Mouse (Mus musculus) cerebellum, postnatal 4 days (tissue): ENCODE measurements around the gene Gosr1.
"Not testable (repeated sequence)": the region's sequence is repeated elsewhere in the genome, so short reads cannot be mapped to it uniquely, and the experiment has no call there.

Experiments
- DNase-seq, 2 experiments: peaks; one replicate each; pipeline ENCODE4 v3.0.0; 2022; ENCODE audit warnings: low spot score in 2 of 2, mixed read lengths in 1 of 2

The Gosr1 gene

DNA sequence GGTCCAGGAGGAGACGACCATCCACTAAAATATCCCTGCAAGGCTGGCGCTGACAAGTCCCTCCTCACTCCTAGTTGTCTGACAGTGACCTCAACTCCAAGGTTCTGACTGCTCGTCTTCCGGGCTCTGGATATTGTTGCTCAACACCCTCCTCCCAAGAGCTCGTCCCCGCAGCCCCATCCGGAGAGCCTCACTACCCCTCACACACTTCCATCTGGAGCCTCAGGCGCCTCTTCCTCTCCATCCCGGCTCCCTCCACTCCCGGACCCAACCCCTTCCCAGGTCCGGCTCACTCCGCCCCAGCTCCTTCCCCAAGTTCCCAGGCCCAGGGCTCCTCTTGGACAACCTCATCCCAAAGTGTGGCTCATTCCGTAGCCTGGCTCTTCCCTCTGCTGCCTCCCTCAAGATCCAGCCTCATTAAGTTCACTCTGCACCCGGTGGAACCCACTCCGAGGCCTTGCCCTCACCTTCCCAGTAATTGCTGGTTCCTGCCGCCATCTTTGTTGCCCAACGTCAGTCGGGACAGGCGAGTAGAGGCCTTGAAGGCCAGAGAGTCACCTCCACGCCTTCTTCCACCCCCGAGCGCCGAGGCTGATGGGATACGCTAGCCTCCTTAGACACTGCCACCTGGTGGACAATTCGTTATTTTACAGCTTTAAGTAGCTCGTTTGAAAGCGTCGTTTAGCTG is at the start of gene Gosr1:
Gene Gosr1 (minus strand): TSS at position 527 of the 688 bp plus-strand sequence.
- DNase-seq = peak; percentile 70 to 87

DNA sequence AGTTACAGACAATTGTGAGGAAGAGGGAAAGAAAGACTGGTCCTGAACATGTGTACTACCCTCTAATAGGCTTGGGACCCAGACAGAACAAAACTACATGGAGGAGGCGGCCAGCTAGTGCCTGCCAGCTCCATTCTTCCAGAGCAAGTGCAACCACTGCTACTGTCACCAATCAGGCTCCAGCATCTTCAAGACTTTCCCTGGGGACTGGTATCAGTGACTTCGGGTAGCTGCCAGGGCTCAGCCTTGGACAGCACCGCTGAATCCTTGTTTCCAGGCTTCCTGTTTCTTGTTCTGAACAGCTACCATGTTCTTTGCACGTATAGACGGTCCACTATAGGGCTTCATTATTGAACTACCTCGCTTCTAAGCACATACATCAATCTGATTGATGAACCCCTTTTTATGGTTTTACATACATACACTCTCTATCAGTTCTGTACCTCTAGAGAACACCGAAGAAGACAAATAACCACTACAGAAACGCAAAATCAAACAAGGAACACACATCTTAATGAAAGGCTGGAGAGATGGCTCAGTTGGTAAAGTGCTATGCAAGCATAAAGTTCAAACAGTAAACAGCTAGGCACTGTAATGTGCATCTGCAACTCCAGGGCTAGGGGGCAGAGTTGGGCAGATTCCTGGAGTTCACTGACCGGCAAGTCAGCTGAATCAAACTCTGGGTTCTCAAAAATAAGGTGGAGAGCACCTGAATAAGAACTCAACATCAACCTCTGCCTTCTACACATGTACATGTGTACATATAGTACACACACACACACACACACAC is 47.5 kb upstream of the Gosr1 start:
- DNase-seq = no peak

DNA sequence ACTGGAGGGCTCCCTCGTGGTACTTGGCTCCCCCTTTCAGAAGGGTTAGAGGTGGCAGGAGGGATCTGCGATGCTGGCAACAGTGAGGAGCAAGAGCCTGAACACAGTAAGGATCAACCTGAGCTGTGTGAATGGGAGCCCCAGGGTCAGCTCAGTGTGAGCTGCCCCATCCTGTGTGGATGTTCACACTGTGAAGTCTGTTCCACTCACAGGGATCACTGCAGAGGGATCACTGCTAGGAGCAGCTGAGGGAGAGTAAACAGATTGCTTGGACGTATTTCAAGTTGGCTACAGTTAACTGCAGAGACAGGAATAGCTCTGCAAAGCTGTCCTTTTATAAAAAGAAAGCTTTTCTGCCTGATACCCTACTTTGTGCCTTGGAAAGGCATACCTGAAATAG is 46.1 kb upstream of the Gosr1 start:
- DNase-seq = no peak

GRCm38 (mm10) chr11:76808550-76808949 is 45.2 kb upstream of the Gosr1 start:
- no peak for DNase-seq

- no peak for DNase-seq
Observed at GRCm38 (mm10) chr11:76807007-76807679, 43.8 kb upstream of the Gosr1 start.

- no peak for DNase-seq
Observed at GRCm38 (mm10) chr11:76806026-76806425, 42.6 kb upstream of the Gosr1 start.

GRCm38 (mm10) chr11:76805072-76805471 is 41.7 kb upstream of the Gosr1 start:
- not testable (repeated sequence) for DNase-seq

GRCm38 (mm10) chr11:76803266-76803665 is 39.9 kb upstream of the Gosr1 start:
- no peak for DNase-seq

- DNase-seq = no peak
Observed at GRCm38 (mm10) chr11:76797236-76797635, 33.9 kb upstream of the Gosr1 start.

- DNase-seq = no peak
Observed at GRCm38 (mm10) chr11:76795326-76795725, 31.9 kb upstream of the Gosr1 start.

DNA sequence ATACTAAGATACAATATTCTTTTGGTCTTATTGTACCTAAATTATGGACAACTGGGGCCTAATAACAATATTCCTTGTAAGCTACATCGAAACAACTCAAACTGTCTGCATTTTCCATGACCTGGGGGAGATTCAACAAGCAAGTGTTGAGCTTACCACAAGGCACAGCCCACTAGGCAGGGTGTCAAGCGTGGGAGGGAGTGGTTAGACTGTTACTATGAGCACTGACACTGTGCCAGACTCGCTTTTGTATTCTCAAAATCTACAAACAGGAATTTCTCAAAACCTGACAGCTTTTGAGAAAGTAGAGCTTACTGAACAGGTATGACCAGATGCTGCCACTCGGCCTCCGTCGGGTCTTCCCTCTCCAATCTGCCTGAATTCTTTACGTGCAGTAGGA is 28.0 kb upstream of the Gosr1 start:
- no peak for DNase-seq

DNA sequence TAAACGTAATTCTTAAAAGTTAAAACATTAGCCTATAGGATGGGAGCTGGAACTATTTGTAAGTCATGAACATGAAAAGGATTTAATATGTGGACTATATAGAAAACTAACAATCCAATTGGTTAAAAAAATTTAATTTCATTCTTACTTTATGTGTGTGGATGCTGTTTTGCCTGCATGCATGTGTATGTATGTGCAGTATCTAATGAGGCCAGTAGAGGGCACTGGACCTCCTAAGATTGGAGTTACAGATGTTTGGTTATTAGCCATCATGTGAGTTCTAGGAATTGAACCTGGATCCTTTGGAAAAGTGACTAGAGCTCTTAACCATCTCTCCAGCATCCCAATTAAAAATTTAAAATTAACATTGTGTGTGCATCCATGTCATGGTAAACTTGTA is 25.9 kb upstream of the Gosr1 start:
- peak in 1 of 2 experiments; percentile 39 for DNase-seq

DNA sequence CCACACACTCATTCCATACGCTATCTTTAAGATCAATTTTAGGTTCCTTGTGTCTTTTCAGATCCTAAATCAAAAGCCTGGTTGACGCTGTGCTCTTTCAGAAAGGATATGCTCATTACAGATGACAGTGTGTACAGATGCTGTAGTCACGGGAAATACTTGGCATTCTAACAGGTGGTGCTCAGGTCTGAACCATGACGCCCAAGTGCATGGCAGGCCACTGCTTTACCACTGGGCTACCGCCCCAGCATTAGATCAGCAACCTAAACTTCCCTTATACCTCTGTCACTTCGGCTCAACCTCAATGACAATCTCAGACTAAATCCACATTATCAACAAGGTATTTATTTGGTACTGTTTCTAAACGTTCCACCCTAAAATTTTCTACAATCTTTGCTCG is 12.2 kb upstream of the Gosr1 start:
- DNase-seq = no peak

DNA sequence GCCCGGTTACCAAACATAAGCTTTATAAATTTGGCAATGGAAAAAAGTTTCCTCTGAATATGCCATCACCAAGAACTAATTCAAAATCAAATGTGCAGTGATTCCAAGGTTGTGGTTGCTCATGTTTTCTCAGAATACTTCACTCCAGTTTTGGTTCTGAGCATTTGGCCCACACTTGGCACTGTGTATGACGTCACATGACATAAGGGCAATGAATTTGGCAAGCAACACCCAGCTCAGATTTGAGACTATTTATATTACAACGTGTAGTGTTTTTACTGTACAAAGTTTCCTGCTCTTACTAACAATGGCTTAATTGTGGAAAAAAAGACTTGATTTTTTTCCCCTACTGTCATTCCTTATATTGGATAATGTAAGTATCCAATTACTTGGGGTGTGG is 10.4 kb upstream of the Gosr1 start:
- DNase-seq = no peak

DNA sequence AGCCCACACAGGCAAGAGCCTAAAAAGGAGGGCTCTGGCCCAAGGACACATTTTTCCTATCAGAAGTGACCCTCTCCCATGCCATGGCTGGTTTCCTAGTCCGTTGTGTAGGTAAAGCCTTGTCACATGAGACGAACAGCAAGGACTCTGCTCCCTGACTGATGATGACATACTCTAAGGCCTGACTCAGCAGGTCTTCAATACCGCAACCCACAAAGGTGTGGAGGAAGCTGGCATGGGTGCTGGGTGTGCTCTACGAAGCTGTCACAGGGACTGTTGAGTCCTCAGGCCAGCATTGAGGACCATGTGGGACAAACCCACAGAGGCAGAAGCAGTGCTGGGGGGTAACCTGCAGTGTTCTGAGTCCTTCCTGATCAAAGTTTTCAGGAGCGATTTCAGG is 7.2 kb upstream of the Gosr1 start:
- no peak for DNase-seq

DNA sequence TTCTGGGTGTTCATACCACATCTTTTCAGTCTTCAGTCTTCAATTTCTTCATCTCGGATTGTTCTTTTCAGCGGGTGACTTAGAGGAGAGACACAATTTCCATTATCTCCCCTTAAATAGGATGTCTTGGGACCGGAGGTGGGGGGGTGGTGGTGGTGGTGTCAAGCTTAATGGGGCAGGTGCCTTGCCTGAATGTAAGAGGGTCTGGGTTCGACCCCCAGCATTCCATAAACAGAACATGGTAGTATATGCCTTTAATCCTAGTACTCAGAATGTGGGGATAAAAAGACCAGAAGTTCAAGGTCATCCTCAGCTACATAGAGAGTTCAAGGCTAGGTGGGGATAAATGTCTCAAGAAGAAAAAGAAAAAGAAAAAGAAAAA is 353 bp upstream of the Gosr1 start:
- no peak for DNase-seq

DNA sequence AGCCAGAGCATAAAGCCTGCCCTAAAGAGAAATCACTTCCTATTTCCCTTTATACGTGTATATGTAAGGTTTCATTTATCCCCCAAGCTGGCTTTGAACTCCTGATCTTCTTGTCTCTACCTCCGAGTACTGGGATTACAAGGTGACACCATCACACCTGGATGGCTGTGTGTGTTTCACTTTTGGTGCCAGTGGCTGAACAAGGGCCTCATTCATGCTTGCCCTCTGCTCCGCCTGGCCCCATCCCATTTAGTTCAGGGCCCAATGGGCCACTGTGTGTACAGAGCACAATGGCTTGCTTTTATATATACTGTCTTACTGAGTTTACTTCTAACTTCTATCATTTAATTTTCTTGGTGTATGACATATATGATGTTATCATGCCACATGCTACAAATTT is 11.1 kb downstream of the Gosr1 start:
- DNase-seq = no peak

DNA sequence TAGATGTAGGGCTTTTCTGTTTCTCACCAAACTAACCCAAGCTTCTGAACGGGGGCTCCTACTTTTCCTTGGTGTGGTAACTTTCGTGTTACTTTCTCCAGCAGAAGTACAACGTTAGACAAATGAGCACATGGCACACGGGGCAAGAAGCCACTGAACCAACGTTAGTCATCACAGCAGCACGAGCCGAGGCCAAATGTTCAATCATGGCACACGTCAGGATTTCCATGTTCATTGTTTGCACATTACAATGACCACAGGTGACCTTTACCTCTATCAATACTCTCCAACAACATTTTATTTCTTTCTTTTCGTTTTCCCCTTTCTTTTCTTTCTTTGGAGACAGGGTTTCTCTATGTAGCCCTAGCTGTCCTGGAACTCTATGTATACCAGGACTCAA is 14.6 kb downstream of the Gosr1 start:
- DNase-seq = no peak

GRCm38 (mm10) chr11:76745921-76746320 is 17.5 kb downstream of the Gosr1 start:
- DNase-seq = no peak

DNA sequence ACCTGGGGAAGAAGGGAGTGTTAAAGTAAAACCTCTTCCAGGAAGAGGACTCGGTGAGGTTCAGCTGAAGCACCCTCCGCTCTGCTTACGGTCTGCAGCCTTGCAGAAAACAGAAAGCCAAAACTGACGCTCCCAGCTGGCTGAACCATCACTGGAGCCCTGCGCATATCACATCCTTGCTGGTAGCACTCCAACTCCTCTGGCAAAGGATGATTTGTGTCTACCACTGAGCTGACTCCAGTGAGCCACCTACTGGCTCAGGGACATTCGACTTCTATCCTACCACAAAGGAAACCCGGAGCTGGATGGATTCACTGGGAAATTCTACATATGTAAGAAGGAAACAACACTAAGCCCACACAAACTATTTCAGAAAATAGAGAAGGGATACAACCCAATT is 18.8 kb downstream of the Gosr1 start:
- peak in 1 of 2 experiments; percentile 14 for DNase-seq

GRCm38 (mm10) chr11:76742511-76742910 is 20.9 kb downstream of the Gosr1 start:
- DNase-seq = no peak

GRCm38 (mm10) chr11:76739125-76739524 is 24.3 kb downstream of the Gosr1 start:
- no peak for DNase-seq
